Mouse (Mus musculus): ENCODE measurements around the gene Bpifc.

Bpifc gene

GRCm38 (mm10) chr10:86011172-86011571, 523 bp downstream of the Bpifc start:
- CTCF ChIA-PET = no interaction called here

- CTCF ChIA-PET = no interaction called here
Measured at GRCm38 (mm10) chr10:86010636-86011035, 1.1 kb downstream of the Bpifc start.

GRCm38 (mm10) chr10:86009688-86010087, 2.0 kb downstream of the Bpifc start:
- CTCF ChIA-PET = interaction anchor here (0.6 kb wide), 1 partner anchor 1848 kb away, joined by 4 read pairs; the partner anchor contains the start of gene Igf1

GRCm38 (mm10) chr10:86006455-86006854, 5.2 kb downstream of the Bpifc start:
- CTCF ChIA-PET = no interaction called here

- CTCF ChIA-PET = no interaction called here
Measured at GRCm38 (mm10) chr10:86000447-86000846, 11.2 kb downstream of the Bpifc start.

GRCm38 (mm10) chr10:85994543-85995104, 17.1 kb downstream of the Bpifc start:
- CTCF ChIA-PET = no interaction called here

- CTCF ChIA-PET = no interaction called here
Measured at GRCm38 (mm10) chr10:85993836-85994235, 17.9 kb downstream of the Bpifc start.

- CTCF ChIA-PET = no interaction called here
Measured at GRCm38 (mm10) chr10:85992412-85992811, 19.3 kb downstream of the Bpifc start.

GRCm38 (mm10) chr10:85989412-85990115, 22.1 kb downstream of the Bpifc start:
- CTCF ChIA-PET = no interaction called here

GRCm38 (mm10) chr10:85972915-85973314, 38.8 kb downstream of the Bpifc start:
- CTCF ChIA-PET = no interaction called here

GRCm38 (mm10) chr10:85971826-85972225, 39.9 kb downstream of the Bpifc start:
- CTCF ChIA-PET = no interaction called here

- CTCF ChIA-PET = no interaction called here
Measured at GRCm38 (mm10) chr10:85969894-85970620, 41.6 kb downstream of the Bpifc start.

GRCm38 (mm10) chr10:85968731-85969130, 43.0 kb downstream of the Bpifc start:
- CTCF ChIA-PET = no interaction called here

GRCm38 (mm10) chr10:85968157-85968634, 43.5 kb downstream of the Bpifc start:
- CTCF ChIA-PET = no interaction called here

GRCm38 (mm10) chr10:85967411-85968156, 44.1 kb downstream of the Bpifc start:
- CTCF ChIA-PET = no interaction called here

- CTCF ChIA-PET = no interaction called here
Measured at GRCm38 (mm10) chr10:85966476-85966875, 45.2 kb downstream of the Bpifc start.

GRCm38 (mm10) chr10:85964316-85964715, 47.4 kb downstream of the Bpifc start:
- CTCF ChIA-PET = no interaction called here

- CTCF ChIA-PET = no interaction called here
Measured at GRCm38 (mm10) chr10:85962897-85963296, 48.8 kb downstream of the Bpifc start.

GRCm38 (mm10) chr10:85957464-85957950, 54.2 kb downstream of the Bpifc start, which contains the start of gene Rtcb:
Gene Rtcb (minus strand): TSS chr10:85957823.
- CTCF ChIA-PET = no interaction called here

GRCm38 (mm10) chr10:85956871-85957419, 54.8 kb downstream of the Bpifc start:
- CTCF ChIA-PET = no interaction called here

GRCm38 (mm10) chr10:85954429-85954828, 57.3 kb downstream of the Bpifc start:
- CTCF ChIA-PET = no interaction called here

GRCm38 (mm10) chr10:85953401-85953800, 58.3 kb downstream of the Bpifc start:
- CTCF ChIA-PET = interaction anchor here (0.6 kb wide), 1 partner anchor 521 kb away, joined by 8 read pairs; no protein-coding TSS in a partner anchor
